Comparison of ENCODE assay signal across 9 mouse cellular contexts in the genomic region with DNA sequence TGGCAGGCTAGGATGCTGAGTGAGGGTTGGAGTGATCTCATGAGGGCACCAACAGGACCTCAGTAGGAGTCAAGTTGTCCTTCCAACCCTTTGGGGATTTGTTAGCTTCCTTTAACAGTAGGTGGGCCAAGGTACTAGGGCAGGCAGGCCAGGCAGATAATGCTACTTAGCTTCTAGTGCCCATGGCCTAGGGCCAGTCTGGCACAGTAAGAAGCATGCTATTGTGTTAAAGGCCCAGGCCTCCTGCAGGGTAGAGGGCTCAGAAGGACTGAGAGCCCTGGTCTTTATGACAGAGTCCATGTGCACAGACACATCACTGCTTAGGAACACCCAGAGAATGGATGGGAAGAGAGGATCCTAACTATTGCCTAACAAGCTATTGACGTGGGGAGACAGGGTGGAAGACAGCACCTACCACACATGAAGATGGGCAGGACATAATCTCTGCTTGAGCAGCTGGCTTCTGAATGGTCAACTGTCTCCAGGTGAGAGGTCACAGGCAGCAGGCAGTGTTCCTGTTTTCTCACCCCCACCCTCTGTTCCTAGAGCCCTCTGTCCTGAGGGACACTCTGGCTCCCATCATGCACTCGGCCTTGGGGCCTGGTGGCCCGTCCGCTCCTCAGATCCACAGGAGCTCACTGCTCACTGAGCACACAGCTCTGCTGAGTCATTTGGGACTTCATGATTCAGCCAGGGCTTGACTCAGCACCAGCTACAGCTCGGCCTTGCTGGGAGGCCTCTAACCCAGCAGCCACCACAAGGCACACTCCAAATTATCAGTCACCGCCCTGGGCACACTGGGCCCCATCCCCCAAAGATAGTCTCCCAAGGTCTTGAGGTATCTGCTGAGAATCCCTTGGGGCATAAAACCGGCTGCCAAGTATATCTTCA.
DNase-seq lines count a peak whose midpoint lies in the region; ATAC-seq lines count a peak whose summit lies in the region.
"Had no signal": no experiment of that assay in that cellular context is flagged by ENCODE, and none has a peak within 500 bp of the region (broad histone marks: within the 10 kb centered on the region; RNA-seq: fewer than 3 reads in every experiment).

No protein-coding gene starts in this region.

- no peak overlapping the region for H3K4me3 ChIP-seq in kidney, embryonic 15.5 days (replicated peaks)
- H3K4me3 ChIP-seq in heart, embryonic 13.5 days, result no peak overlapping the region
- no peak overlapping the region for H3K4me3 ChIP-seq in forebrain, embryonic 13.5 days
- H3K4me3 ChIP-seq: midbrain, embryonic 12.5 days had no signal

- peaks cover 13% of the 10 kb centered on the region; the same call in 1 of the 2 replicates for H3K4me1 ChIP-seq in kidney, embryonic 15.5 days
- peaks cover 85% of the 10 kb centered on the region for H3K4me1 ChIP-seq in heart, embryonic 13.5 days
- peaks cover 14% of the 10 kb centered on the region; the same call in 1 of the 2 replicates for H3K4me1 ChIP-seq in forebrain, embryonic 13.5 days

- H3K27ac ChIP-seq in kidney, embryonic 15.5 days, result no peak overlapping the region
- peak overlapping the region; percentile 69 for H3K27ac ChIP-seq in heart, embryonic 13.5 days (replicated peaks)
- H3K27ac ChIP-seq in forebrain, embryonic 13.5 days, result no peak overlapping the region
- H3K27ac ChIP-seq: midbrain, embryonic 12.5 days had no signal

- WGBS in kidney, embryonic 15.5 days, result 76% methylated on average over 7 of the region's 7 CpGs
- WGBS in heart, embryonic 13.5 days, result 46% methylated on average over 7 of the region's 7 CpGs
- WGBS in forebrain, embryonic 13.5 days, result 88% methylated on average over 7 of the region's 7 CpGs

- no peaks in the 10 kb centered on the region for H3K9me3 ChIP-seq in kidney, embryonic 15.5 days (replicated peaks)
- no peaks in the 10 kb centered on the region for H3K9me3 ChIP-seq in heart, embryonic 13.5 days
- no peaks in the 10 kb centered on the region for H3K9me3 ChIP-seq in forebrain, embryonic 13.5 days (replicated peaks)
- H3K9me3 ChIP-seq: midbrain, embryonic 12.5 days had no signal

- peaks cover 5% of the 10 kb centered on the region; the same call in 1 of the 2 replicates for H3K36me3 ChIP-seq in kidney, embryonic 15.5 days
- peaks cover 19% of the 10 kb centered on the region for H3K36me3 ChIP-seq in heart, embryonic 13.5 days
- H3K36me3 ChIP-seq in forebrain, embryonic 13.5 days (ENCODE audit: poor library complexity, severe bottlenecking), result 0 out of 2 replicates have a peak, but pooled peaks cover 8% of the 10 kb centered on the region
- H3K36me3 ChIP-seq: midbrain, embryonic 12.5 days had no signal

- no peaks in the 10 kb centered on the region for H3K27me3 ChIP-seq in kidney, embryonic 15.5 days
- H3K27me3 ChIP-seq in heart, embryonic 13.5 days (replicated peaks), result no peaks in the 10 kb centered on the region
- H3K27me3 ChIP-seq in forebrain, embryonic 13.5 days, result no peaks in the 10 kb centered on the region
- H3K27me3 ChIP-seq: midbrain, embryonic 12.5 days had no signal

- intact Hi-C loops in left cerebral cortex, postnatal 14 days (cut with DNase I), result no loop called here

- DNase-seq in kidney, adult 8-10 months, result no peak
- peak; percentile 91 to 92 for DNase-seq in adrenal gland, adult (ENCODE audit: inconsistent age in 2 of 2, low spot score in 1 of 2)
- DNase-seq in left cerebral cortex, postnatal 14 days (ENCODE audit: low spot score in 2 of 2), result no peak
- DNase-seq in natural killer cell, adult 2 months (ENCODE audit: low spot score in 2 of 2), result no peak

- H3K4me2 ChIP-seq in kidney, embryonic 15.5 days, result no peak overlapping the region
- H3K4me2 ChIP-seq in heart, embryonic 13.5 days, result peak overlapping the region; percentile 43
- H3K4me2 ChIP-seq in forebrain, embryonic 13.5 days, result no peak overlapping the region
- H3K4me2 ChIP-seq: midbrain, embryonic 12.5 days had no signal

- H3K9ac ChIP-seq in kidney, embryonic 15.5 days, result no peak overlapping the region
- peak overlapping the region; percentile 56 for H3K9ac ChIP-seq in heart, embryonic 13.5 days
- no peak overlapping the region for H3K9ac ChIP-seq in forebrain, embryonic 13.5 days
- H3K9ac ChIP-seq: midbrain, embryonic 12.5 days had no signal

- ATAC-seq in kidney, embryonic 15.5 days (replicated peaks; ENCODE audit: low FRiP score), result peak; percentile 74; the same call in 1 of the 2 replicates
- ATAC-seq in heart, embryonic 13.5 days (ENCODE audit: extremely low read depth, insufficient number of reproducible peaks, low FRiP score, low TSS enrichment), result peak; percentile 81
- peak; percentile 79 for ATAC-seq in megakaryocyte progenitor cell, adult 5-6 weeks (replicated peaks; ENCODE audit: poor library complexity)
- ATAC-seq in forebrain, embryonic 13.5 days, result no peak

Comparison
In these comparisons a context has a peak if more than half of its experiments do, and no peak if none do; other contexts are left out.
1. DNase-seq: peak in adrenal gland, adult (2 of 2); none in kidney, adult 8-10 months (0 of 2), left cerebral cortex, postnatal 14 days (0 of 2) and natural killer cell, adult 2 months (0 of 2).